Mouse (Mus musculus) right cerebral cortex, postnatal 36 days (tissue): ENCODE measurements at regions not wholly inside any gene's neighbourhood (a gene's known extent, or its start where the extent isn't known, plus 50 kb on each side); places are given as distances from the start of the nearest gene placed in this dataset.

ENCODE experiments used
- DNase-seq, 2 experiments: peaks; one replicate each; pipeline ENCODE4 v3.0.0; 2022; ENCODE audit warnings: low spot score in 2 of 2, mixed read lengths in 1 of 2

DNA sequence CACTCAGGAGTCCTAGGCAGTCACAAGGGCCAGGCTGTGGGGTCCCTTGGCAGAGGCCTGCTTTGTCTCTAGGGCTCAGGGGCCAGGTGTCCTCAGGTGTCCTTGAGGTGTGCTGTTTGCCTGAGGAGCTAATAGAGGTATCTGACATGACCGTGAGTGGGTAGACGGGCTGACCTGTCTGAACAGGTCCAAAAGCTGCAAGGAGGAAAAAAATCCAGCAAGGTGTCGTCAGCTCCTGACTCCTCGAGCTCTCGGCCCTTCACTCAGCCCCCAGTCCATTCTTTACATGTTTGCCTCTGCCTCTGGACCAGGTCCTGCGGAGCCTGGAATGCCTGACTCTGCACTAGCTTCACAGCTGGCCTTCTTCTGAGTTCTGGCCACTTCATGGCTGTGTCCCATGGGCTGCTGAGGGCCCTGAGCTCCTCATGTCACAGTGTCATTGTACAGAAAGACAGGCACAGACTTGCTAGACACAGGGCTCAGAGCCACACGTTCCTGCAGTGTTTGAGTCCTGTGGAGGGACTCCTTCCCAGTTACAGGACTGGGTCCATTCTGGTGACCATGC is 51.9 kb upstream of the Haao start:
- DNase-seq = no peak

DNA sequence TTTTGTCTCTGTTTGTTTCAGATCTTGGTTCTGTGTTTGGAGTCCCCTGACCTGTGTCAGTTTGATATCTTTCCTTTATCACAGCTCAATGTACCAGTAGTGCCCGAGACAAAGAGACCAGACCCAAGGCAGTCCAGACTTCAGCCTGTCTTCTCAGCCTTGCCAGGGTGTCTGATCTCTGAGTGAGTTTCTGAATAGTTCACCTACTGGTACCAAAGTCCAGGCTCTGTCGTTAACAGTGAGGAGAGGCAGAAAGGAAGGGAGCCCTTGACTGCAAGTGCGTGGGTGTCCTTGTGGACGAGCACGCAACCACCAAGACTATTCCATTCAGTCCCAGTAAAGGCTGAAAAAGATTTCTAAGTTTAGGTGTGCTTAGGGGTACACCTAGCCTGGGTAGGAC is 50.8 kb upstream of the Haao start:
- no peak for DNase-seq
